Mouse (Mus musculus) inflammation-experienced regulatory T-cells, adult 6 months (primary cell): ENCODE results near the gene Lrrc27. TPM values are rescaled to one million over a fixed set of nuclear protein-coding genes. Genes with fewer than 3 reads are reported as not detected.

Experiments
- ATAC-seq: one replicate; pipeline ENCODE4 v1.8.0; 2017
- polyA plus RNA-seq, 3 experiments: library from polyadenylated mRNA; unstranded; fragments of 100-300 nt; shearing (Covaris generic); gene quantifications; one replicate each; pipeline ENCODE4 v1.2.1; 2017

The Lrrc27 gene
- polyA plus RNA-seq, 3 experiments from 2014 or later = 0.77 to 4.3 (median 3.2) TPM

DNA sequence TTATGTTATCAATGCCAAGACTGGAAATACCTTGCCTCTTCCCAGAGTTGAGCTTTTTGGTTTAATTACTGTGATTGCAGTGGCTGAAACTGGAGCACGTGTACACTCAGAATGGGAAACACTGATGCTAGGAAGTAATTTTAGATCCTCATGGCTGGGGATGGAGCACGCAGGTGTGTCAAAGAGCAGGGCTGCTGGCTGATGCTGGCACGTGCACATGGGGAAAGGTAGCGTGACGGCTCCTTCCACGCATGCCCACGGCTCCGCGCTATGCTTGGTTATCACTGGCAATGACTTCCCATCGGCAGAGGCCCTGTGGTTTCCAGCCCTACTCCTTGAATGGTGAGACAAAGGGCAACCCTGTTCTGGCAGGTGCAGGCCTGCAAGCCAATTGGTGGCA, 63.4 kb downstream of the Lrrc27 start:
- ATAC-seq = no peak

DNA sequence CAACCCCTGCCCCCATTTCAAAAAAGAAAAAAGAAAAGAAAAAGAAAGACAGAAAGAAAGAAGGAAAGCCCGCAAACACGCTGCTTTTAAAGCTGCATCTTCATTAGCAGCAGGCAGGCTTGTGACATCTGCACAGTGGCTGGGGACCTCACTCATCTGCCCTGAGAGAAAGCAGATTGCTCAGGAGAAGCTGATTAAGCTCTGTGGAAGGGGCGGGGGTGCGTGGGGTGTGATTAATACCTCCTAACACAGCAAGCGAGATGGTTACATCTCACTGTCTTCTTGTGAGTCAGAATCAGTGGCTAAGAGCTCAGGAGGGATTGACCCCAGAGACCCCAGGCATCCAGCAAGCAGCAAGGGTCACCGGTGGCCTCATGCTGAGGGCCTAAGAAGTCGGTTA, 64.7 kb downstream of the Lrrc27 start:
- no peak for ATAC-seq

DNA sequence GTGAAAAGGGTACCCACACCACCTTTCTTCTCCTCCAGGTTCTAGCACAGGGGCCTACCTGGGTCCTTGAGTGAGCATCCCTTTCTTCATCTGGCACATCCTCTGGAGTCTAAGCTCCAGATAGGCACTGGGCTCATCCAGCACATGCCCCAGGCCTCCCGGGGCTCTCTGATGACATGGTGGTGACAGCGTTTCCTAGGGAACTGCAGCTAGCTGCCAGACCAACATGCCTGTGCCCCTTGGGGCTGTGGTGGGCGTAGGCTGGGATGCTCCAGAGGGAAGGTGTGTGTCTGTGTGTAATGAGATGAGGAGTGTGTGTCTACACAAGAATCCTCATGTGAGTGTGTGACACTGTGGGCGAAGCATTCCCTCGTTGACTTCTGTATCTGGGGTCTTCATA, 66.8 kb downstream of the Lrrc27 start:
- no peak for ATAC-seq

DNA sequence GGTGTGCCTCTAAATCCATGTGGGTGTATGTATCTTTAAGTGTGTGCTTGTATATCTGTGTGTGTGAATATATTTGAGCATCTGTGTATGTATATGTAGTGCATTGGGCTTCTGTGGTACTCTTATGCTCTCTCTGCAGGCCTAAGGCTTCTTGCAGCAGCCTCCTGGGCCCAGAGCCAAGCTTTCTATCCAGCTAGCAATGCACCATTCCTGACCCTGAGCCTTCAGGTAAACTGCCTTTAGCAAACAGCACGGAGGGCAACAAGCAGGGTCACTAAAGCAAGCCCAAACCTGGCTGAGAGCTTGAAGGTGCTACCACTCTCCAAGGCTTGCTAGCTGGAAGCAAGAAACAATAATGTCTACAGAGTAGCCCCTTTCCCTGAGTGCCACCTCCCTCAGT, 67.3 kb downstream of the Lrrc27 start:
- ATAC-seq = no peak

DNA sequence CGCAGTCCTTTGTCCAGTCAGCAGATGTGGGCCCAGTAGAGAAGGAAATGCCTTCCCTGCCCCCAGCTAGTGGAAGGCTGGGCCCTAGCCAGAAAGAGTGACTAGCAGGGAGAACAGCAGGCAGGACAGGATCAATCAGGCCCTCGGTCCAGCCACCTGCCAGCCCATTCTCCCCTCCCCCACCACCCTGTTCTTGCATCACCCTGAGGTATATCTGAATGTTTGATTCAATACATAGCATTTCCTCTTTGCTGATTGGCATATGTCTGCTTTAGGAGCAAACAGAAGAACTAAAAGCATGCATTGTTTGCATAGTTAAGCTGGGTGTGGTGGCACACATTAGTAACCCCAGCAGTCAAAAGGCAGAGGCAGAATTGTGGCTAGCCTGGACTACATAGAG, 68.4 kb downstream of the Lrrc27 start:
- ATAC-seq = no peak

DNA sequence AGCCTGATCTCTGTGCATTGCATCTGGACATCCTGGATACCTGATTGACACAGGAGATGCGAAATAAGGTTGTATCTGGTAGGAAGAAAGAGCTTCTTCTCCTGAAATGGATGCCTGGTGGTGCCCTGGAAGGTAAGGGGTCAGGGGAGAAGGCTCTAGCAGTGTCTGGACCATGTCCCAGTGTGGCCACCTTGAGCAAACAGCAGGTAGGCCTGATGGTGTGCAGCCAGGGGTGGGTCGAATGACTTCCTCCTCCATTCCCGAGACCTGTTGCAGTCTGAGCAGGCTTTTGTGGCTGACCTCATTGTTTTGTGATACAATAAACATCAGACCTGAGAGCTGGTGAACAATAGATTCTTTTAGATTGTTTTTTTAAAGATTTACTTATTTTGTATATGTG, 69.2 kb downstream of the Lrrc27 start:
- no peak for ATAC-seq

DNA sequence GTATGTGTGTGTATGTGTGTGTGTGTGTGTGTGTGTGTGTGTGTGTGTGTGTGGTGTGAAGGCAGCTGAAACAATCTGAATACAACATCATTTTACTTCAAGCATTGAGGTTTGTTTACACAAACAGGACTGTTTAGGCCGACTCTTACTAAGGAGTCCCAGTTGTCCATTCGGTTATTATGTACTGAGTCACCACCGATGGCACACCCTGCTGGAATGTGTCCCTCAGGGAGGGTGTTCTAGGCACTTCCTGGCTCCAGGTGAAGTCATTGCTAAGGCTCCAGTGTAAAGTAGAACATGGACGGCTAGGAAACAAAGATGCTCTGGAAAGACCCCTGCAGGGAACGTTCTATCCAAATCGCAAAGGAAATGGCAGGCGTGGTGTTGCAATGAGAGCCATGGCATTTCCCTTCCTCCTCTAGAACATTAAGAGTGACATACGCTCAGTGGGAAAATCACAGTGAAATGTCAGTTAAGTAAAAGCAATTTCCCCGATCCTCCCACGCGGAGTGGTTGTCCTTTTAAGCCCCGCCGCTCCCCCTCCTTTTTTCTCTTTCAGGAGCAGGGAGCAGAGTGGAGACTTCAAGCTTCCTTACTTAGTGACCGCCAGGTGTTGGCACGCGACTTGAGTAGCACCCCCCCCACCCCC, 72.6 kb downstream of the Lrrc27 start:
- no peak for ATAC-seq

DNA sequence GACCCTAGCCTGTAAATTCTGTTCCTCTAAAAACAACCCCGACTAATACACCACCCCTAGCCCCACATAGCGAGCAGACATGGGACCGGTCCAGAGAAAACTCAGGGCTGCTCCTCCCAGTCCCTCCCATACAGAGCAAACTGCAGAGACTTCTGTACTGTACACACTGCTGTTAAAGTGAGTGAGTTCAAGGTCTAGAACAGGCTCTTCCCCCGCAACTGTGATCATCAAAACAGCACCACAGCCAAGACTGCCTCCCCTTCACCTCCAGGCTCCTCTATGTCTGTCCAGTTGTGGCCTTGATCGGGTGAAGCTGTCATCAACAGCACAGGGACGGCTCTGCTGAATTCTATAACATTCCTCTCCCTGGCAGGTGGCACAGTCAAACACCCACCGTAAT, 75.8 kb downstream of the Lrrc27 start:
- no peak for ATAC-seq

Other genes with a start within 250 kb of the Lrrc27 start
- gene Dpysl4, start 127.0 kb upstream of the Lrrc27 start, polyA plus RNA-seq = under 1 TPM in 1 of 3 experiments, not detected in 2; 0.09 TPM
- 1 to 10 TPM in 1 of 3 experiments, under 1 TPM in 1, not detected in 1; 0.91 to 3.4 TPM for gene Stk32c, start 319 bp downstream of the Lrrc27 start, polyA plus RNA-seq
- gene Pwwp2b, start 35.5 kb downstream of the Lrrc27 start, polyA plus RNA-seq = 1 to 10 TPM; 1.9 to 3.4 (median 2.1) TPM
- 1 to 10 TPM; 2.5 to 9.3 (median 7.2) TPM for gene Inpp5a, start 176.1 kb downstream of the Lrrc27 start, polyA plus RNA-seq